ENCODE assay signal across 8 mouse cellular contexts in genomic region chr17:50795445-50796095, GRCm38 (mm10).
A peak's percentile ranks its signal among the peaks of the same experiment; 100 is the strongest.
DNase-seq lines count a peak whose midpoint lies in the region; ATAC-seq lines count a peak whose summit lies in the region.

No protein-coding gene starts in this region.

- H3K9me3 ChIP-seq in intestine, embryonic 16.5 days (ENCODE audit: control insufficient read depth, low read length) = no peaks in the 10 kb centered on the region
- no peaks in the 10 kb centered on the region for H3K9me3 ChIP-seq in midbrain, embryonic 14.5 days (ENCODE audit: control insufficient read depth, low read length)

- H3K27me3 ChIP-seq in intestine, embryonic 16.5 days (replicated peaks; ENCODE audit: control insufficient read depth, insufficient read depth, low read length) = no peaks in the 10 kb centered on the region
- H3K27me3 ChIP-seq in midbrain, embryonic 14.5 days (ENCODE audit: control insufficient read depth, insufficient read depth, low read length) = no peaks in the 10 kb centered on the region

- H3K27ac ChIP-seq in intestine, embryonic 16.5 days (ENCODE audit: low read length) = no peak overlapping the region
- H3K27ac ChIP-seq in midbrain, embryonic 14.5 days (replicated peaks; ENCODE audit: low read depth, low read length) = no peak overlapping the region

- no peaks in the 10 kb centered on the region for H3K4me1 ChIP-seq in intestine, embryonic 16.5 days (ENCODE audit: control insufficient read depth, insufficient read depth, low read length)
- no peaks in the 10 kb centered on the region for H3K4me1 ChIP-seq in midbrain, embryonic 14.5 days (ENCODE audit: control insufficient read depth, insufficient read depth, low read length)

- H3K4me3 ChIP-seq in intestine, embryonic 16.5 days (ENCODE audit: low read length) = no peak overlapping the region
- H3K4me3 ChIP-seq in midbrain, embryonic 14.5 days (replicated peaks; ENCODE audit: low read depth, low read length) = no peak overlapping the region

- no peak overlapping the region for H3K4me2 ChIP-seq in intestine, embryonic 16.5 days (ENCODE audit: low read depth, low read length)
- no peak overlapping the region for H3K4me2 ChIP-seq in midbrain, embryonic 14.5 days (ENCODE audit: low read length)

- 67% methylated on average over 6 of the region's 6 CpGs for WGBS in intestine, embryonic 16.5 days
- 76% methylated on average over 6 of the region's 6 CpGs for WGBS in midbrain, embryonic 14.5 days

- H3K9ac ChIP-seq in intestine, embryonic 16.5 days (ENCODE audit: low read depth, low read length) = no peak overlapping the region
- H3K9ac ChIP-seq in midbrain, embryonic 14.5 days (replicated peaks; ENCODE audit: low read length) = no peak overlapping the region

- DNase-seq in 3T3-L1 (ENCODE audit: low read depth, low spot score) = peak; percentile 91
- peak; percentile 52 for DNase-seq in T-cell, adult 2 months (ENCODE audit: low spot score)
- DNase-seq in gastrocnemius, postnatal 14 days = peak; percentile 26
- peak; percentile 61 to 68 for DNase-seq in left cerebral cortex, postnatal 25 days (ENCODE audit: low spot score in 2 of 2)
- DNase-seq in midbrain, embryonic 14.5 days = peak; percentile 90
- peak; percentile 30 to 60 for DNase-seq in spleen, postnatal 36 days (ENCODE audit: low spot score in 2 of 2)

- no peaks in the 10 kb centered on the region for H3K36me3 ChIP-seq in intestine, embryonic 16.5 days (ENCODE audit: control insufficient read depth, insufficient read depth, low read length)
- no peaks in the 10 kb centered on the region for H3K36me3 ChIP-seq in midbrain, embryonic 14.5 days (ENCODE audit: control insufficient read depth, insufficient read depth, low read length)

- ATAC-seq in common myeloid progenitor, adult 5-6 weeks (replicated peaks; ENCODE audit: low read depth, poor library complexity, severe bottlenecking) = peak; percentile 98
- ATAC-seq in intestine, embryonic 16.5 days = peak; percentile 60
- ATAC-seq in midbrain, embryonic 14.5 days (ENCODE audit: low FRiP score, low TSS enrichment) = peak; percentile 81

- intact Hi-C loops in gastrocnemius, postnatal 14 days (cut with DNase I; ENCODE audit: low total_unique reads) = loop anchor here (5.0 to 10.0 kb wide), 2 partner anchors 378 to 501 kb away; partner anchors contain the start of gene Dazl
- intact Hi-C loops in left cerebral cortex, postnatal 25 days (cut with DNase I) = loop anchor here (1.0 to 5.0 kb wide), 3 partner anchors 378 to 858 kb away; no protein-coding TSS in a partner anchor

Comparison
In these comparisons a context has a peak if more than half of its experiments do, and no peak if none do; other contexts are left out.
1. DNase-seq: peak in every context shown above with its lines; median percentile 91 in 3T3-L1; 90 in midbrain, embryonic 14.5 days; 64 in left cerebral cortex, postnatal 25 days; 52 in T-cell, adult 2 months; 45 in spleen, postnatal 36 days; 26 in gastrocnemius, postnatal 14 days.